Mouse (Mus musculus) midbrain, postnatal 0 days (tissue): ENCODE measurements around the gene Slc22a18. TPM values are rescaled to one million over a fixed set of nuclear protein-coding genes. Genes with fewer than 3 reads are reported as not detected.

Source experiments
- ATAC-seq: fragments of 200-750 bp; cut with Nextera tagmentation; 2 replicates; pipeline ENCODE4 v1.8.0; 2017; ENCODE audit warnings: moderate number of reproducible peaks, mild to moderate bottlenecking, moderate TSS enrichment, moderate library complexity; ENCODE audit not compliant: low FRiP score
- DNase-seq: peaks from one replicate; pipeline ENCODE4 v3.0.0-alpha.2; 2015; ENCODE audit warnings: low spot score
- H3K27ac ChIP-seq: fragments of 300-500 bp; sonication (generic); 2 replicates; pipeline ENCODE4 v1.5.1; 2014; ENCODE audit warnings: low read depth, mild to moderate bottlenecking, low read length, mixed read lengths
- H3K27me3 ChIP-seq: fragments of 300-500 bp; sonication (generic); 2 replicates; pipeline ENCODE4 v1.6.1; 2014; ENCODE audit warnings: low read length, control low read depth, mixed read lengths; ENCODE audit not compliant: insufficient read depth
- H3K36me3 ChIP-seq: fragments of 300-500 bp; sonication (generic); 2 replicates; pipeline ENCODE4 v1.6.1; 2014; ENCODE audit warnings: low read length, control low read depth, mixed read lengths; ENCODE audit not compliant: insufficient read depth
- H3K4me1 ChIP-seq: fragments of 300-500 bp; sonication (generic); 2 replicates; pipeline ENCODE4 v1.6.1; 2014; ENCODE audit warnings: mild to moderate bottlenecking, control low read depth, antibody characterized with exemption, low read length, mixed read lengths; ENCODE audit not compliant: insufficient read depth
- H3K4me2 ChIP-seq: fragments of 300-500 bp; sonication (generic); 2 replicates; pipeline ENCODE4 v1.6.1; 2014; ENCODE audit warnings: low read depth, mild to moderate bottlenecking, low read length, mixed read lengths; ENCODE audit not compliant: poor library complexity, severe bottlenecking
- H3K4me3 ChIP-seq: fragments of 300-500 bp; sonication (generic); 2 replicates; pipeline ENCODE4 v1.5.1; 2014; ENCODE audit warnings: low read depth, mild to moderate bottlenecking, low read length, moderate library complexity
- H3K9ac ChIP-seq: fragments of 300-500 bp; sonication (generic); replicated peaks from 2 replicates; pipeline ENCODE4 v1.6.1; 2014; ENCODE audit warnings: mild to moderate bottlenecking, low read length, moderate library complexity, mixed read lengths; ENCODE audit not compliant: poor library complexity, severe bottlenecking
- H3K9me3 ChIP-seq: fragments of 300-500 bp; sonication (generic); 2 replicates; pipeline ENCODE4 v1.6.1; 2016; ENCODE audit warnings: low read length, control low read depth
- CTCF ChIP-seq: IDR thresholded peaks from 2 replicates; pipeline ENCODE4 v1.5.1; 2016; ENCODE audit warnings: antibody characterized with exemption, mild to moderate bottlenecking
- WGBS: fragments of 180-500 bp; shearing (Covaris S2); extraction: QIAGEN DNeasy Blood & Tissue Kit; methylation state at CpG from one replicate; pipeline ENCODE4 v1.1.7; 2014; 5-methylcytosine and 5-hydroxymethylcytosine counted together
- polyA plus RNA-seq: library from polyadenylated mRNA; unstranded; fragments of >200 nt; fragmentation: Nextera tagmentation; extraction: Ambion mirVana; gene quantifications from 2 replicates; pipeline ENCODE4 v1.2.1, GENCODE M21; 2015
- total RNA-seq: library from RNA; depleted of rRNA; stranded (reverse); fragments of >200 nt; gene quantifications from 2 replicates; pipeline ENCODE4 v1.2.3, GENCODE M21; 2014

Slc22a18 gene
- total and polyA plus RNA-seq, 2 experiments from 2014 or later = 0.33 to 0.86 TPM

DNA sequence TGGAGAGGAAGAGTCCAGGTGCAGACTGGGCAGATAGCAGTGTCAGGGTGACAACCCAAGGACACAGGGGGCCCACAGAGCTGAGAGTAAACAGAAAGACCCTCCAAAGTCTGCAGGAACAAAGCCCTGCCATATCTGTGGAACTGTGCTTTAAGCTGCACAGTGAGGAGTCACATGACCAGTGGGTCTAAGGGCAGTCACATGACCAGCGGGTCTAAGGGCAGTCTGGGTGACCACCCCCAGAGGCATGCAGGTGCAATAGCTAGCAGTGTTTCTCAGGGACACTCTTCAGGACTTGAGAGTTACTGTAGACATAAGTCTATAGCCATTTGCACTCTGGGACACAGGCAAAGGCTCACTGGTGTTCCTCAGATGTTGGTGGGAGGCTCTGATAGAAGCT lies 36.0 kb downstream of the Slc22a18 start:
- 90% methylated on average over 1 of the region's 1 CpGs for WGBS
- H3K4me1 ChIP-seq = no peaks in the 10 kb centered on the region
- H3K9me3 ChIP-seq = no peaks in the 10 kb centered on the region
- H3K9ac ChIP-seq = no peak overlapping the region
- no peak for ATAC-seq
- TF ChIP-seq CTCF = no peak
- H3K4me3 ChIP-seq = no peak overlapping the region
- H3K36me3 ChIP-seq = peaks cover 15% of the 10 kb centered on the region
- H3K4me2 ChIP-seq = no peak overlapping the region
- H3K27me3 ChIP-seq = peaks cover 7% of the 10 kb centered on the region; the same call in 1 of the 2 replicates
- H3K27ac ChIP-seq = no peak overlapping the region
- no peak for DNase-seq

GRCm38 (mm10) chr7:143510593-143511334 lies 37.2 kb downstream of the Slc22a18 start:
- Histone ChIP-seq H3K4me1 (no peaks in the 10 kb centered on the region), H3K9ac (no peak overlapping the region), H3K4me2 (no peak overlapping the region), H3K9me3 (no peaks in the 10 kb centered on the region), H3K4me3 (no peak overlapping the region), H3K36me3 (peaks cover 27% of the 10 kb centered on the region), H3K27me3 (no peaks in the 10 kb centered on the region), H3K27ac (no peak overlapping the region)
- 88% methylated on average over 3 of the region's 3 CpGs for WGBS
- ATAC-seq (no peak), DNase-seq (no peak)
- 0 out of 2 replicates have a peak, but pooled peaks have one; percentile 9 for TF ChIP-seq CTCF

DNA sequence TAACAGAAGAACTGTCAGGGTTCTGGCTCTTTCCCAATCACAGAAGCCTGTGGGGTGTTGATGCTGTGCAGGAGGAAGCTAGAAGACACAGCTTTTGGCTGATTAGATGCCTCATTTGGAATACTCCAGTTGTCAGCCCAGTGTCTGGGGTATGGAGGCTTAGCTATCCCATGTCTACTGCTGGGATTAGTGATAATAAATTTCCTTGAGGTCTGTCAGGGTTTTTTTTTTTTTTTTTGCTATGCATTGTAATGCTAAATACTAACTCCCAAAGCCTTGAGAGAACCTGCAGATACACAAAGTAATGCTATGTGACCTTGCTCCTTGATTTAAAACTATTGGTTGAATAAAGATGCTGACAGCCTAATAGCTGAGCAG lies 37.8 kb downstream of the Slc22a18 start:
- Histone ChIP-seq H3K4me1 (no peaks in the 10 kb centered on the region), H3K27me3 (no peaks in the 10 kb centered on the region), H3K27ac (no peak overlapping the region), H3K4me2 (no peak overlapping the region), H3K9me3 (no peaks in the 10 kb centered on the region), H3K4me3 (no peak overlapping the region), H3K9ac (no peak overlapping the region), H3K36me3 (peaks cover 28% of the 10 kb centered on the region)
- no peak for TF ChIP-seq CTCF
- ATAC-seq = no peak
- DNase-seq = no peak

DNA sequence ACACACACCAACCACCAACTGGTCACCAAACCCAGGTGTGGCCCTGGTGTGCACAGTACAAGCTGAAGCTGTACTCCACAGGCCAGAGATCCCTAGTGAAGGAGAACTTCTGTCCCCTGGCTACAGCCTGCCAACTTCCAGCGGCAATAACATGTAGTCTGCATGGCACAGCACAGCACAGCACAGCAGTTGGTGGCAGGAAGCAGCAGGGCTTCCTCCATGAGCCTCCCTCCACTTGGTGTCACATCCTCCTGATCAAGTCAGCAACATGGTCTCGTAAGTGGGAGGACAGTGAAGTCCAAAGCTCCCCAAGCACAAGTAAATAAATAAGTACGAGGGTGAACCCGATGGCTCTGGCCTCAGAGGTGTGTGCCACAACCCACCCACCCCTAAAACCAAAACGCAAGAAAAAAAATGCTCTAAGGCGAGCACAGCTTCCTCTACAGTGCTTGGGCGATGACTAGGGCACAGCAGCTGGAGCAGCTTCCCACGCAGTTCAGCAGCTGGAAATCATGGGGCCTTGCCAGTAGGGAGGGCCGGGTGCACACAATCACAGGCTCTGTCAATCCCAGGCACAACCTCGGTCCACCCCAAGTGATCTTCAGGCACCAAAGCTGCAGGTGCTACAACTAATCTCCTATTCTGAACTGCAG lies 40.4 kb downstream of the Slc22a18 start:
- no peak overlapping the region for H3K9ac ChIP-seq
- no peak overlapping the region for H3K4me3 ChIP-seq
- ATAC-seq = no peak
- no peak overlapping the region for H3K4me2 ChIP-seq
- no peaks in the 10 kb centered on the region for H3K27me3 ChIP-seq
- H3K4me1 ChIP-seq = no peaks in the 10 kb centered on the region
- 94% methylated on average over 10 of the region's 10 CpGs for WGBS
- DNase-seq = no peak
- peaks cover 52% of the 10 kb centered on the region for H3K36me3 ChIP-seq
- H3K9me3 ChIP-seq = no peaks in the 10 kb centered on the region
- no peak for TF ChIP-seq CTCF
- H3K27ac ChIP-seq = no peak overlapping the region

DNA sequence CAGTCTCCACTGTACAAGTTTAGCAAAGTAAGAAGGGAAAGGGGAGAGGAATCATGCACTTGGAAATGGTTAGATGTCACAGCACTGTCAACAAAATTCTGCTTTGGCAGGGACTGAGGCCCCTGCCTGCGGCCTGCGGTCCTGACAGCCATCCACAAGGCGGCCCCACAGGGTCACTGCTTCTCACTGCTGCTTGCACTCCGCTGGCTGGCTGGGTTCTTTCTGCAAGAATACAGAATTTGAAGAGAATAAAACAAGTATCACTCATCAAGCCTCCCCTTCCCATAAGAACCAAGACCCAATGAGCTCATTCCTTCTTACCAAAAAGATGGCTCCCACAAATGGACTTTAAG lies 40.9 kb downstream of the Slc22a18 start:
- Histone ChIP-seq H3K4me3 (no peak overlapping the region), H3K36me3 (peaks cover 57% of the 10 kb centered on the region), H3K4me2 (no peak overlapping the region), H3K4me1 (no peaks in the 10 kb centered on the region), H3K9ac (no peak overlapping the region), H3K27me3 (no peaks in the 10 kb centered on the region), H3K9me3 (no peaks in the 10 kb centered on the region), H3K27ac (no peak overlapping the region)
- WGBS = 97% methylated on average over 4 of the region's 4 CpGs
- TF ChIP-seq CTCF = no peak
- no peak for ATAC-seq
- DNase-seq = no peak

DNA sequence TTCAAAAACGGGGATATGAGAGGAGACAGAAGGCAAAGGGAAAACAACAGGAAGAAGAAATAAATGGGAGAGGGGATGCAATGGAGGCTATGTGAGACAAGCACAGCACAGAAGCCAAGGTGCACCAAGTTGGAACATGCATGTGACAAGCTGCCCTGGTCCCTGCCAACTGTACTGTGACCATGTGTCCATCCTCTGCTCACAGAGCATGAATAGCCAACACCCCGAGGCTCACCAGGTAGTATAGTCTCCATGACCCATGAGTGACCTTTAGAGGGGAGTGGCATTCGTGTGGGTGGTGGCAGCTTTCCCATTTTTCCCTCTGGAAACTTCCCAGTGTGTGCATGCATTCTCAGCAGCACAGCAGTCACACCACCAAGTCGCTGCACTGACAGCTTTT lies 45.8 kb downstream of the Slc22a18 start:
- Histone ChIP-seq H3K27me3 (no peaks in the 10 kb centered on the region), H3K4me2 (no peak overlapping the region), H3K36me3 (peaks cover 84% of the 10 kb centered on the region), H3K9ac (no peak overlapping the region), H3K4me3 (no peak overlapping the region), H3K9me3 (no peaks in the 10 kb centered on the region), H3K27ac (no peak overlapping the region), H3K4me1 (no peaks in the 10 kb centered on the region)
- 86% methylated on average over 4 of the region's 4 CpGs for WGBS
- DNase-seq = no peak
- no peak for TF ChIP-seq CTCF
- no peak for ATAC-seq
